Mouse (Mus musculus) stomach, embryonic 15.5 days (tissue): ENCODE measurements around the gene Agt. TPM values are rescaled to one million over a fixed set of nuclear protein-coding genes. Genes with fewer than 3 reads are reported as not detected.

ENCODE experiments used
- ATAC-seq: fragments of 200-750 bp; cut with Nextera tagmentation; 2 replicates; pipeline ENCODE4 v1.8.0; 2017; ENCODE audit warnings: low read depth, moderate number of reproducible peaks, moderate TSS enrichment; ENCODE audit not compliant: insufficient read depth, low FRiP score
- H3K27ac ChIP-seq: fragments of 300-500 bp; sonication (generic); 2 replicates; pipeline ENCODE4 v1.5.1; 2015; ENCODE audit warnings: mild to moderate bottlenecking, inconsistent platforms
- H3K27me3 ChIP-seq: fragments of 300-500 bp; sonication (generic); replicated peaks from 2 replicates; pipeline ENCODE4 v1.6.1; 2015; ENCODE audit warnings: inconsistent platforms
- H3K36me3 ChIP-seq: fragments of 300-500 bp; sonication (generic); 2 replicates; pipeline ENCODE4 v1.6.1; 2015; ENCODE audit warnings: inconsistent platforms
- H3K4me1 ChIP-seq: fragments of 300-500 bp; sonication (generic); 2 replicates; pipeline ENCODE4 v1.6.1; 2015; ENCODE audit warnings: inconsistent platforms
- H3K4me2 ChIP-seq: fragments of 300-500 bp; sonication (generic); 2 replicates; pipeline ENCODE4 v1.6.1; 2015; ENCODE audit warnings: mild to moderate bottlenecking, inconsistent platforms
- H3K4me3 ChIP-seq: fragments of 300-500 bp; sonication (generic); replicated peaks from 2 replicates; pipeline ENCODE4 v1.5.1; 2015; ENCODE audit warnings: inconsistent platforms
- H3K9ac ChIP-seq: fragments of 300-500 bp; sonication (generic); 2 replicates; pipeline ENCODE4 v1.6.1; 2015; ENCODE audit warnings: inconsistent platforms
- H3K9me3 ChIP-seq: fragments of 300-500 bp; sonication (generic); 2 replicates; pipeline ENCODE4 v1.6.1; 2016; ENCODE audit warnings: inconsistent platforms
- WGBS: fragments of 180-500 bp; shearing (Covaris S2); methylation state at CpG from one replicate; pipeline ENCODE4 v1.1.7; 2015; 5-methylcytosine and 5-hydroxymethylcytosine counted together
- polyA plus RNA-seq: library from polyadenylated mRNA; unstranded; fragments of >200 nt; fragmentation: Nextera tagmentation; extraction: Ambion mirVana; gene quantifications from 2 replicates; pipeline ENCODE4 v1.2.1, GENCODE M21; 2015

Gene Agt
- polyA plus RNA-seq, 1 experiment from 2014 or later, result 15.8 TPM

- 92% methylated on average over 15 of the region's 15 CpGs for WGBS
- Histone ChIP-seq H3K4me3 (no peak overlapping the region), H3K4me2 (no peak overlapping the region), H3K9me3 (no peaks in the 10 kb centered on the region), H3K4me1 (no peaks in the 10 kb centered on the region), H3K36me3 (peaks cover 59% of the 10 kb centered on the region), H3K27me3 (no peaks in the 10 kb centered on the region), H3K9ac (no peak overlapping the region), H3K27ac (no peak overlapping the region)
- ATAC-seq, result no peak
Observed at GRCm38 (mm10) chr8:124551011-124551661, 18.4 kb downstream of the Agt start.

- no peak overlapping the region for H3K4me2 ChIP-seq
- H3K27ac ChIP-seq, result no peak overlapping the region
- H3K9ac ChIP-seq, result no peak overlapping the region
- no peaks in the 10 kb centered on the region for H3K27me3 ChIP-seq
- no peaks in the 10 kb centered on the region for H3K4me1 ChIP-seq
- H3K9me3 ChIP-seq, result no peaks in the 10 kb centered on the region
- H3K36me3 ChIP-seq, result peaks cover 78% of the 10 kb centered on the region
- no peak for ATAC-seq
- WGBS, result 68% methylated on average over 1 of the region's 1 CpGs
- no peak overlapping the region for H3K4me3 ChIP-seq
Observed at GRCm38 (mm10) chr8:124548187-124548586, 21.3 kb downstream of the Agt start.

GRCm38 (mm10) chr8:124547269-124547668 is 22.2 kb downstream of the Agt start:
- Histone ChIP-seq H3K4me2 (no peak overlapping the region), H3K27ac (no peak overlapping the region), H3K9me3 (no peaks in the 10 kb centered on the region), H3K36me3 (peaks cover 81% of the 10 kb centered on the region), H3K9ac (no peak overlapping the region), H3K27me3 (no peaks in the 10 kb centered on the region), H3K4me3 (no peak overlapping the region), H3K4me1 (no peaks in the 10 kb centered on the region)
- 59% methylated on average over 11 of the region's 11 CpGs for WGBS
- no peak for ATAC-seq

- H3K36me3 ChIP-seq, result peaks cover 81% of the 10 kb centered on the region
- ATAC-seq, result no peak
- H3K4me3 ChIP-seq, result no peak overlapping the region
- H3K4me1 ChIP-seq, result no peaks in the 10 kb centered on the region
- no peak overlapping the region for H3K9ac ChIP-seq
- no peaks in the 10 kb centered on the region for H3K27me3 ChIP-seq
- no peak overlapping the region for H3K4me2 ChIP-seq
- H3K27ac ChIP-seq, result no peak overlapping the region
- 91% methylated on average over 7 of the region's 7 CpGs for WGBS
- no peaks in the 10 kb centered on the region for H3K9me3 ChIP-seq
Observed at GRCm38 (mm10) chr8:124546815-124547214, 22.7 kb downstream of the Agt start.

- 90% methylated on average over 6 of the region's 6 CpGs for WGBS
- peaks cover 81% of the 10 kb centered on the region for H3K36me3 ChIP-seq
- H3K4me2 ChIP-seq, result no peak overlapping the region
- no peaks in the 10 kb centered on the region for H3K4me1 ChIP-seq
- no peak for ATAC-seq
- no peaks in the 10 kb centered on the region for H3K9me3 ChIP-seq
- H3K27ac ChIP-seq, result no peak overlapping the region
- no peaks in the 10 kb centered on the region for H3K27me3 ChIP-seq
- H3K4me3 ChIP-seq, result no peak overlapping the region
- no peak overlapping the region for H3K9ac ChIP-seq
Observed at GRCm38 (mm10) chr8:124546371-124546770, 23.1 kb downstream of the Agt start.

- Histone ChIP-seq H3K4me1 (no peaks in the 10 kb centered on the region), H3K9me3 (no peaks in the 10 kb centered on the region), H3K36me3 (peaks cover 79% of the 10 kb centered on the region), H3K9ac (no peak overlapping the region), H3K27me3 (no peaks in the 10 kb centered on the region), H3K4me3 (no peak overlapping the region), H3K4me2 (no peak overlapping the region), H3K27ac (no peak overlapping the region)
- no peak for ATAC-seq
- WGBS, result 92% methylated on average over 5 of the region's 5 CpGs
Observed at GRCm38 (mm10) chr8:124543272-124543671, 26.2 kb downstream of the Agt start.

GRCm38 (mm10) chr8:124542001-124542400 is 27.5 kb downstream of the Agt start:
- peaks cover 79% of the 10 kb centered on the region for H3K36me3 ChIP-seq

GRCm38 (mm10) chr8:124540906-124541305 is 28.6 kb downstream of the Agt start:
- H3K4me2 ChIP-seq, result no peak overlapping the region
- H3K4me1 ChIP-seq, result no peaks in the 10 kb centered on the region
- 71% methylated on average over 12 of the region's 12 CpGs for WGBS
- peaks cover 73% of the 10 kb centered on the region for H3K36me3 ChIP-seq
- H3K27ac ChIP-seq, result peak overlapping the region; percentile 69; the same call in 1 of the 2 replicates
- ATAC-seq, result peak; percentile 85
- H3K9me3 ChIP-seq, result no peaks in the 10 kb centered on the region
- no peaks in the 10 kb centered on the region for H3K27me3 ChIP-seq
- no peak overlapping the region for H3K9ac ChIP-seq
- no peak overlapping the region for H3K4me3 ChIP-seq

More at GRCm38 (mm10) chr8:124542001-124542400, 27.5 kb downstream of the Agt start:
- Histone ChIP-seq H3K4me2 (no peak overlapping the region), H3K27me3 (no peaks in the 10 kb centered on the region), H3K4me3 (no peak overlapping the region), H3K9ac (no peak overlapping the region), H3K9me3 (no peaks in the 10 kb centered on the region), H3K4me1 (no peaks in the 10 kb centered on the region), H3K27ac (no peak overlapping the region)
- ATAC-seq, result no peak
- 91% methylated on average over 4 of the region's 4 CpGs for WGBS

- H3K9ac ChIP-seq, result no peak overlapping the region
- ATAC-seq, result no peak
- peaks cover 52% of the 10 kb centered on the region for H3K36me3 ChIP-seq
- 78% methylated on average over 5 of the region's 5 CpGs for WGBS
- H3K9me3 ChIP-seq, result no peaks in the 10 kb centered on the region
- no peak overlapping the region for H3K4me2 ChIP-seq
- H3K27me3 ChIP-seq, result no peaks in the 10 kb centered on the region
- no peak overlapping the region for H3K4me3 ChIP-seq
- H3K4me1 ChIP-seq, result no peaks in the 10 kb centered on the region
- H3K27ac ChIP-seq, result no peak overlapping the region
Observed at GRCm38 (mm10) chr8:124535451-124535850, 34.1 kb downstream of the Agt start.

GRCm38 (mm10) chr8:124532626-124533025 is 36.9 kb downstream of the Agt start:
- no peak overlapping the region for H3K4me2 ChIP-seq
- H3K4me1 ChIP-seq, result no peaks in the 10 kb centered on the region
- H3K9ac ChIP-seq, result no peak overlapping the region
- no peaks in the 10 kb centered on the region for H3K27me3 ChIP-seq
- no peak overlapping the region for H3K27ac ChIP-seq
- H3K4me3 ChIP-seq, result no peak overlapping the region
- ATAC-seq, result no peak
- H3K36me3 ChIP-seq, result peaks cover 44% of the 10 kb centered on the region
- H3K9me3 ChIP-seq, result no peaks in the 10 kb centered on the region
- 89% methylated on average over 3 of the region's 3 CpGs for WGBS

GRCm38 (mm10) chr8:124530996-124531395 is 38.5 kb downstream of the Agt start:
- H3K27ac ChIP-seq, result no peak overlapping the region
- no peak overlapping the region for H3K4me3 ChIP-seq
- no peak overlapping the region for H3K4me2 ChIP-seq
- no peaks in the 10 kb centered on the region for H3K27me3 ChIP-seq
- ATAC-seq, result no peak
- 85% methylated on average over 4 of the region's 4 CpGs for WGBS
- H3K4me1 ChIP-seq, result no peaks in the 10 kb centered on the region
- no peak overlapping the region for H3K9ac ChIP-seq
- peaks cover 52% of the 10 kb centered on the region for H3K36me3 ChIP-seq
- H3K9me3 ChIP-seq, result no peaks in the 10 kb centered on the region

- Histone ChIP-seq H3K9ac (no peak overlapping the region), H3K4me3 (no peak overlapping the region), H3K9me3 (no peaks in the 10 kb centered on the region), H3K4me1 (no peaks in the 10 kb centered on the region), H3K36me3 (peaks cover 52% of the 10 kb centered on the region), H3K27me3 (no peaks in the 10 kb centered on the region), H3K27ac (no peak overlapping the region), H3K4me2 (no peak overlapping the region)
- 92% methylated on average over 7 of the region's 7 CpGs for WGBS
- ATAC-seq, result no peak
Observed at GRCm38 (mm10) chr8:124530556-124530955, 39.0 kb downstream of the Agt start.

- Histone ChIP-seq H3K36me3 (peaks cover 50% of the 10 kb centered on the region), H3K4me3 (no peak overlapping the region), H3K4me1 (no peaks in the 10 kb centered on the region), H3K27ac (no peak overlapping the region), H3K27me3 (no peaks in the 10 kb centered on the region), H3K9me3 (no peaks in the 10 kb centered on the region), H3K4me2 (no peak overlapping the region), H3K9ac (no peak overlapping the region)
- WGBS, result 88% methylated on average over 14 of the region's 14 CpGs
- no peak for ATAC-seq
Observed at GRCm38 (mm10) chr8:124530076-124530475, 39.4 kb downstream of the Agt start.
